Mouse (Mus musculus): Measurements from ENCODE around the gene Ank2.

Ank2 gene

DNA sequence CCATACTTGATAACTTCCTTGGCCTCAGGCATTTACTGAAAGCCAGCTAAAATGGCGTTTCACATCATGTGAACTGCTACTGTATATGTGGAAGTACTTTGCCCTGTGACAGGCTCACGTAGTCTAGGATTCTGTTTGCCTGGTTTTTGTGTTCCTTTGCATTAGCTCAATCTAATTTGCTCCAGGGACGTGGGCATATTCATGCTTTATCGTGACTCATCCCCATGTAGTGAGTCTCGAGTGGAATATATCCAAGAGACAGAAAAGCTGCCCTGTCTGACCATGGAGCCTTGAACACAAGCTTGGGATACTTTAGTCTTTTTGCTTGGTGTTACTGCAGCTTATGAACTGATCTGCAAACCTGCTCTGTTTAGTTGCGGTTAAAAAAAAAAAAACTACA, 483.6 kb downstream of the Ank2 start:
- DNase-seq, result no peak

DNA sequence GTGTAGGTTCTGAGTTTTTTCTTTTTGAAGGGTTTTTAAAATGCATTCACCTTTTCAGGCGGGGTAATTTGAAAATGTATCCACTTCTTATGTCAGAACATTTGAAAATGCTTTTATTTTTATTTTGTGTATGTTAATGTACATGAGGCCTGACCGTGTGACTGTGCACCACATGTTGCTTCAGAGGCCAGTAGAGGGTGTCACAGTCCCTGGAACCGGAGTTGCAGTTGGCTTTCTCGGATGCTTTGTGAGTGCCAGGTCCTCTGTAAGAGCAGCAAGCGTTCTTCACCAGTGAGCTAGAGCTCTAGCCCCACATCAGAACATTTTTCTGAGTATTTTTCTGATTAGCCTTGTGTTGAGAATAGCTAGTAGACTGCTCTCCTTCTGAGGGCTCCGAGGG, 484.0 kb downstream of the Ank2 start:
- no peak for DNase-seq

DNA sequence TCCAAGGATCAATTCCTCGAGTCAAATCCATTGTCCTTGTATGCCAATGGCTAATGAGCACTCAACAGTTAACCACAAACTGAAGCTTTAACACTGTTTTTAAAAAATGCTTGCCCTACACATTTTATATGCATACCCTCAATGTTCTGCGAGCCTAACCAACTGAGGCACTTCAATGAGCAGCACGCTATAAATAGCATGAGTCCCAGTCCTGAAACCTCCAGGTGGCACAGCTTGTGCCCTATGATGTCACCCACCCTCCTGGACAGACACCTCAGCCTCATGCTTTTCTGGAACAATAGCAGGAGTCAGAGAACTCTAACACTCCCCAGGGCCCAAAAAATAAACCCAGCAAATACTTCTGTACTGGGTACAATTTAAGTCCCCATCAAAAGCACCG, 485.2 kb downstream of the Ank2 start:
- DNase-seq, result no peak

DNA sequence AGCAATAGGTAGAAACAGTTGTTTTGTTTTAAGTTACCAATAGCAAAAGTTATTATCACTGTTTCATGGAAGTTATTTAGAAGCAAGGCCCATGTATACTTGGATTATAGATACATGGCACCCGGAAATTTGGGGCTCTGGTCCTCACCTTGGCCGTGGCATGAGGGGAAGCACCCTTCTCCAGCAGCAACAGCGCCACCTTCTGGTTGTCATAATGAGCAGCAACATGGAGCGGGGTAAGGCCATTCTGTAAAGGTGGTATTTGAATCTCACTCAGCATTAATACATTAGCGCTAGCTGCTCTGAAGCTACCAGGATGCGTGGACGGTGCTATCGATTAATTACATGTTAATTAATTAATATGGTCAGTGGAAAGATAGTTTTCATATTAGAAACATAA, 486.6 kb downstream of the Ank2 start:
- DNase-seq, result peak; percentile 48 to 52

DNA sequence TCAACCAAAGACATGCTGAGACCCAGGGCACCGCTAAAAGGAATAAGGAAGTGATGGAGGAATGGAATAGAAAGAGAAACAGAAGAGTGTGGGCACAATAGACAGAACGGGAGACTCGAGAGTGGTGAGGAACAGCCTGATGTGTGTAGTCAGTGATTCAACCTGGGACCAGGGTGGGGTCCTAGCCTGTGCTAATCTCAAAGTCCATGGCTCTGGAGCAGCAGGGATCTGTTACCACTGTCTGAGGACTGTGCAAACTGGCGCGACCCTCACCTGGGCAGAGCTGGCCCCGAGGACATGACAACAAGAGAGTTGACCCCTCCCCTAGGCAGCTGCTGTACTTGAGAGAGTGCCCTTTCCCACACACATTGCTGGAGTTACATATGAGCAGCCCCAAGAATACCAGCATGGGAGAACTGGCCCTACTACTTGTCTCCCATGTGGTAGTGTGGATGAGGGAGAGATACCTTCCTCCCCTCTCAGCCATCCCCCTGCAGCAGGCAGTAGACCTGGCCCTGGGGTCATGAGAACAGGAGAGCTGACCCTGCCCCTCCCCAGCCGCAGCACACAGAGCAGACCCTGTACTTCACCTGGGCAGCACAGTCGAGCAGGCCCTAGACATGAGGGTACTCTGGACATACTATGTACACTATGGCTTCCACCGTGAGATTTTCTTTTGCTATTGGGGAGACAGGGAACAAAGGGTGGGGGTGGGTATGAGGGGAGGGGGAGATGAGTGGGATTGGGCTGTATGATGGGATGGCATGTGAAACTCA, 493.1 kb downstream of the Ank2 start:
- no peak for DNase-seq

DNA sequence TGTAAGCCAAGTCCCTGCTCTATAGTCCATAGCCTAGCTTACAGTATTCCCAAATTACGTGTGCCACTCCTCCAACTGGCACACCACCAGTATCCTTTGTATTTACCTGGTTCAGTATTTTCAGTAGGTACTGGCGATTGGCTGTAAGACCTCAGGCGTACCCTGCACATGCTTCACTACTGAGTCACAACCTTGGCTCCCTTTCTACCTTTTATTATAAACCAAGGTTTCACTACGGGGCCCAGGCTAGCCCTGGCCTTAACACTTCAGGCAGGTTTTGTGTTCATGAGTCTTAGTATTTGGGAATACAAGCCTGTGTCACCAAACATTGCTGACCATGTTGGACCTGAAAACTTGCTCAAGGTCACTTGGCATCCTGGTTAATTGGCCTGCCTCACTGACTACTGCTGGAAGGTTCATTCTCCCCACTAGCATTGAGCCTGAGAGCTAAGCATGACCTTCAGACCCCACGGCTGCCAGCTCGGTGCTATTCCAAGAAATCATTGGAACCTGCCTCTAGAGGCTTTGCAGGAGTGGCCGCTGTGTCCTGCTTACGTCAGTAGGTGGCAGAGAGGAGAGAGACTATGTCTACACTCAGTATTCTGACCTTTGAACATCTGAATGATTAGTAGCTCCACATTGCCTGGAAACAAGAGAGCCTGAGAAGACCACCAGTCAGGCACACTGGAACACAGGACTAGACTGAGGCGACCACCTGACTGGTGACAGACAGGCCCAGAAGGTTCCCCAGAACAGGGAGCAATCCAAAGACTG, 494.1 kb downstream of the Ank2 start:
- no peak for DNase-seq

DNA sequence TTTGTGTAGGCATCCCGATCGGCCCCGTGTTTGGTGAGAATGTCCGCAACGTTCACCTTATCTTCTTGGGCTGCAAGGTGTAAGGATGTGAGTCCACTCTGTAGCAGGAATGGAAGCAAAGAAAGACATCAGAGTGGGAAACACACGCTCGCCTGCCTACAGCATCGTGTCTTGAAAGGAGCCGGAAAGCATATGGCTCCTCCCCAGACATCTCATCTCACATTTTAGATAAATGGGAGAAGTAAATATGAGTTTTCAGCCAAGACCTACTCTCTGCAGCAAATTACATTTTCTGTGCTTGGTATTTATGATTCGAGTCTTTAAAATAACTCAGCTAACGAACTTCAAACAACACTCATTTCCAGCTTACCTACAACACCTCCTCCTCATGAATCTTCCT, 495.2 kb downstream of the Ank2 start:
- DNase-seq, result no peak

DNA sequence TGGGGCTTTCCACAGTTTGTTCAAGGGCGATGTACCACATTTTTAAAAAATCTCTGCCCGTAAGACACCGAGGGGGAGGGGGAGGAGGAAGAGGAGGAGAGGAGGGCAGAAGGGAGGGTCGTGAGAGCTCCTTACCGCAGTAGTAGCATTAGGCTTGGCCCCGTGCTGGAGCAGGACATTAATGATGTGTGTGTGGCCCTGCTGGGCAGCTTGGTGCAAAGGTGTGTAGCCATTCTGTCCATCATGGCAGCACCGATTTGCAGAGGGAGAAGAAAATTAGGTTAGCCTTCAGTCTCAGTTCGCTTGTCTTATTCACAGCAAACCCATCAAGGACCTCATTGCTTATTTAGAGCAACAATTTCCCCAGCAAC, 500.4 kb downstream of the Ank2 start:
- DNase-seq, result no peak

DNA sequence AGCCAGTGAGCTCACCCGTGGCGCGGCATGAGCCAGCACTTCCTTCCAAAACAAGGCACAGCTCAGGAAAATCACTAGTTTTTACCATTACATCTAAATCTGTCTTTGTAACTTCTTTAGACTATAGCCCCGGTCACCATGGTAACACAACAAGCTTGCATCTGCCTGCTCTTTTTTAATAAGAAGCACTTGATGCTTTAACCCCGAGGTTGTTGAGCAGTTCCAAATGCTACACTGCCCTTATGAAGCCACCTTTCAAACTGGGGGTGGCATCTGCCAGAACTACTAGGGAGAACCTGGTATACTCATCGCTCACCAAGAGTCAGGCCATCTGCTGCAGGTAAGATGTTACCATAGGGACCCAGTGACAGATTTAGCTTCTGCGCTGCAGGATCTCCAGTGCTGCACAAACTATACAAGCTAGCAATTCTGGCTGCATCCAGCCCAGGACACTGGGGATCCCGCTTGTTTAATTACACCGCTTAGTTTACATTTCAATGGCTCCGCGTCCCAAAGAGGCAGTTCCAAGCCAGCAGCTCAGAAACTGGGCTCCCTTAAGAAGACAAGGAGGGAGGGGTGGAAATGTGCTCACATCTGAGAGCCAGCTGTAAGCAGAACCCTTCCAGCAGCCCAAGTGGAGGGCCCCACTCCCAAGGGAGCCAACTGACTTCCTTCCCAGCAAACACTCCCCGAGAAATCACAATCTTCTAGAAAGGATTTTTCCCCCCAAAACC, 501.0 kb downstream of the Ank2 start:
- DNase-seq, result peak; percentile 6 to 13

DNA sequence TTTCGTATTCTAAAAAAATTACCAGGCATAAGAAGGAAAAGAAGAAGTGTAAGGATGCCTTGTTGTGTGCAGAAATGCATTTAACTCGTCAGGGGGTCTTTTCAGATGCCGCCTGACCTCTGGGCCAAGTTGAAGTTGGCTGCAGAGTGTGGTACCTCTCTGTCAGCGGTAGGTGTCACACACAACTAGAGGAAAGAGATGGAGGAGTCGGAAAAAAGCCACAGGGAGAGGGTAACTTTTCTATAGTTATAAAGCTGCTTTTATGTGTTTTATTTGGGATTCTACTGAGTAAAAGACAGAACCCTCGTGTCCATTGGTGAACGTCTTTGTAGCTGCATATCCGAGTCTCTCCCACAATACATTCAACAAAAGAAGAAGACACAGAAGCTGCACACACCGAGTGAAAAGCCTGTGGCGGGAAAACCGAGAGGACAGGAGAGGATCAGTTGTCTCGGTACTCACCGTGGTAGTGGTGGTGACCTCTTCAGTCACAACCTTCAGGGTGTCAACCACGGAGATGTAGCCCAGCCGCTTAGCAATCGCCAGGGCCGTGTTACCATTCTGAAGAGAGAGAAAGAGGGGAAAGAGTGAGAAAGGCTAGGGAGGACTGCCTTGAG, 501.7 kb downstream of the Ank2 start:
- no peak for DNase-seq

DNA sequence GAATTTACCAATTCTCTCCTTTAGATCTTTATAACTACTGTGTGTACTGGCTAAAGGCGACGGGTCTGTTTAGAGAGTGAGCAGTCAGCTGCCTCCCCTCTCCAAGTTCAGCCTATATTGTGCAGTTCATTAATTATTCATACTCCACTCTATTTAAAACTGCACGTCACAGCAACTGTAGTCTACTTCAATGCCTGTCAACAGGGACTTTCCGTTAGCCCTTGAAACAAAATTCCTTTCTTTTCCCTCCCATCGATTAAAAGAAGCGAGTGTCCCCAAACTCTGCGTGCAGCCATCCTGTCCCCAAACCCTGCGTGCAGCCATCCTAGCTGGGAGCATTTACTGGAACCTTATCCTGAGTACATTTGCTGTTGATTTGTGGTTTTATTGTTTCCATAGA, 502.4 kb downstream of the Ank2 start:
- no peak for DNase-seq

DNA sequence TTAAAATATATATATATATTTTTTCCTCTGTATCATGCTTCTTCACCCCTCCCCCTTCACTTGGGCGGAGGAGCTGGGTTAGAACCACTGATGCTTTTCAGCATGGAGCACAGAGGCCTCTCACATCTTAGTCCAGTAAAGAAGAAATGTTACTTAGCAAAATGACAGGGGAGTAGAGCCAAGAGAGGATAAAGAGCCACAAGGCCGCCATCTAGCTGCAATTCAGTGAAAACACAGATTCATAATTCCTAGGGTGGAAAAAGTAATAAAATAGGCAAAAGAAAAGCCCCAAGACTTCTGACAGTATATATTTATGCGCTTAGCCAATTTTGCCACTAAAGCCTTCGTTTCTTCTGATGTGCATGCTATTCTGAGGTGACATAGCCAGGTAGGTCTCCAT, 503.2 kb downstream of the Ank2 start:
- no peak for DNase-seq

DNA sequence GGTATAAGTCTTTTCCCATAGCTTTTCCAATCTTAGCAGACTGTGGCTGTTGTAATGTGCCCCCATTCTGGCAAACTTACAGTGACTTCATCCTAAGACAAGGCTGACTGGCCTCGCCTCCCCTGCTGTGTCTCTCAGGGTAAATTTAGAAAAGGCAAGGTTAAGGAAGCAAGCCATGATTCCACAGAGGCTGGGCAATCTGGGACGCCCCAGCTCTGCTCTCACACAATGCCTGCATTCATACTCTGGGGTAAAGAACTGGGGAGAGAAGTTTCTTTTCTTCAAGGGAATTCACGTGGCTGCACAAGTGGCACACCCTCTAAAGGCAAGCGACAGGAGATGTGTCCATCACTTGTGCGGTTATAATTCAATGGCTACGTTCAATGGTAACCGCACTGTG, 505.0 kb downstream of the Ank2 start:
- DNase-seq, result no peak

DNA sequence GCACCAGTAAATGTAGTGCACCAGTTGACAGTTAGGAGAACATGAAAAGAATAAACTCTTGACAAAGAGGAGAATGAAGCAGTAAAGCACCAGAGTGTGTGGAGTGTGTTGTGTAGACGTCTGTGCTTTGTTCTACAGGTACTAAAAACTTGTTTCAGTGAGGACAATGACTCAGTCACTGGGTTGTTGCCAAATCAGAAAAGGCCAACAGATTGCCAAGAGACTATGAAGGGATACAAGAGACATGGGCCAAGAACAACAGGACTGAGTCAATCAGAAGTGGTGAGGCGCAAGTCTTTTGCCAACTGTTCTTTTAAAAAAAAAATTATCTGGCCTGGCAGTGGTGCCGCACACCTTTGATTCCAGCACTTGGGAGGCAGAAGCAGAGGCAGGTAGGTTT, 509.2 kb downstream of the Ank2 start:
- no peak for DNase-seq

DNA sequence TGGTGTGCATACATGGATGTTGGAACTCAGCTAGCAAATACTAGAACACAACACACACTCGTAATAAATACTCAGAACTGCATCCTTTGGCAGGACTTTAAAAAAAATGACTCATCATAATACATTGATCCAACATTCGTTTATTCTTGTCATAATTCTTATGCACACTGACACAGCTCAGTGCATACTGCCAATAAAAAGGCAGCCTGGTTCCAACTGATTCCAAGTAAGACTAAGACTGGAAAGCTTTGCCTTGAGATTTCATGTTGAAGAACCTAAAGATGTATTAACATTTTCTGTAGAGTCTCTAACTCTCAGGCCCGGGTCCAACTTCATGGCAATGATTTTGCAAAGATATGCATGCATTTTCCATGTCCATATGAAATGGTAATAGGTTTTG, 512.5 kb downstream of the Ank2 start:
- no peak for DNase-seq

DNA sequence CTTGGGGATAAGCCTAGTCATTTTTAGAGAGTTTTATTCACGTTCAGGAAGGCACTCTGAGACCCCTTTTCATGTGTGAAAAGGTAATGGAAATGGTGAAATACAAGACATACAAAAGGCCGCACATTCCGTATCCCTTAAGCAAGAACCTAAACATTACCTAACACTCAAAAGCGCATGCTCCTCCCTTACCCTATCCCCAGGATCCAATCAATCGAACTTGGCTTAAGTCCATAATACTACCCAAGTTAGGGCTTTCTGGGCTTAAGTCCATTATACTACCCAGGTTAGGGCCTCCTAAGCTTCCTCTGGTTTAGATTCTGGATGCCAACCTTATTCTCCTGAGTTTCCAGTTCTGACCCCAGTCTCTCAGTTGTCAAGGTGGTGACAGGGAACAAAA, 516.3 kb downstream of the Ank2 start:
- DNase-seq, result no peak

DNA sequence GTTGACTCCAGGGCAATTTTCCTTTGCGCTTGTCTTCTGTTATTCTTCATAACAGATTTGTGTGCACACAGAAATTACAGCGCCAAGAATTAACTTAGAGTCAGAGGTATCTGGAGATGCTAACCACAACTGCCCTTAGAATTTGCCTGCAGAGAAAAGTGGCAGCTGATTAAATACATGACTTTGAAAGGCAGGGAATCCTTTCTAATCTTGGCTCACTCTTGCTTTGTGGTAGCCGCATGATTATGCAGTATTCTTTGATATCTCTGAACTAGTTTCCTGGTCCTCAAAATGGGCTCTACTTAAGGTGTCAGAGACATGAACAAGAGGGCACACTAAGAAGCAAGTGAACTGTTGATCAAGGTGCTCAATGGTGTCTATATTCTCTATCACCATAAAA, 518.0 kb downstream of the Ank2 start:
- no peak for DNase-seq

DNA sequence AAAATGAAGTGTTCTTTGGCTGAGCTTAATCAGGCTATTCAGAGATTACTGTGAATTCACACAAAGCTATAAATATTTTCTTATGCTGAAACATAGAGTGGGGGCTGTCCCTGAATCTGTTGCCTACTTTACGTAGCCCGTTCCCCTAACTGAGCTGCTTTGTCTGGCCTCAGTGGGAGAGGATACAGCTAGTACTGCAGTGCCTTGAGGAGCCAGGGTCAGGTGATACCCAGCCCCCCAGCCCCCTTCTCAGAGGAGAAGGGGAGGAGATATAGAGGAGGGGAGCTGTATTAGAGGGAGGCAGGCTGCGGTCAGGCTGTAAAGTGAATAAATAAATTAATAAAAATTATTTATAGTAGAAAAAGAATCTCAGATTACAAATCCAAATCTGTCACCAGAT, 519.5 kb downstream of the Ank2 start:
- no peak for DNase-seq

DNA sequence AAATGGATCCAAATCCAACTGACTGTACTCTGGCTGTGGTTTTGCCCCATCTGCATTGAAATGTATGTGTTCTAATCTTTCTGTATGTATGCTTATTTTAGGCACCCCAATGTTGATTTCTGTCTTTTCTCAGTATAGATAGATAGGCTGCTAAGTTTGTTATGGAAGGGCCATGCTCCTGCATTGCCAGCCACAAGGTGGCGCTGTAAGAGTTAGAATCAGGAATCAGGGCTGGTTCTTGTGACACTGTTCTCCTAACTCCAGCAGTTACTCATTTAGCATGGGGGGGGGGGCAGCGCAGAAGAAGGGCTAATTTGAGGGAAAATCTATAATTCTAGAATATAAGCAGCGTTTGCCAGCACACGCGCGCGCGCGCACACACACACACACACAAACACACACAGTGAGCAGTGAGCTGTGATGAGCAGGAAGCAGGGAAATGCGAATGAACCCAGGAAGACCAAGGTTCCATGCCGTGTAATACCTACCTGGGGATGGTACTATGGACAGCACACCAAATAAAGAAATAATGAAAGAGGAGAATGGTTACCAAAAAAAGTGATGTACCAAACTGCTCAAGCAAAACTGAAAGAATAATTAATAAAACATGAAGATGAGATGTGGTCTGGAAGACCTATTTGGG, 520.3 kb downstream of the Ank2 start:
- DNase-seq, result peak; percentile 51 to 54

DNA sequence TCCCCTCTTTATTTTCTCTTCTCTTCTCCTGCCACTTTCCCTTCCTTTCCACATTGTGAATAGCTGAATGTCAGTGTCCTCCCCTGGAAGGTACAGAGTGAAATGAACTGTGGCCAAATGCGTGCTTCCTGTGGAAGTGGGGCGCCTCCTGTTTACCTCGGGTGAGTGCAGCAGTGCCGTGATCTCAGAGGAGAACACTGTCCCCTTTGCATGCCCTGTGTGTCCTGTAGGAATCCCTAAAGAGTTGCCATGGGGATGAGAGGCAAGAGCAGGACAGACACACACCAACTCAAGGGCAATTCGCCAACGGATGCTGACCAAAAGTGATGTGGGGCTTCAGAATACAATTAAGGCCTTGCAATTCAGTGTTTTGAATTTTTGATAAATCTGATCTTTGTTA, 521.8 kb downstream of the Ank2 start:
- DNase-seq, result no peak

DNA sequence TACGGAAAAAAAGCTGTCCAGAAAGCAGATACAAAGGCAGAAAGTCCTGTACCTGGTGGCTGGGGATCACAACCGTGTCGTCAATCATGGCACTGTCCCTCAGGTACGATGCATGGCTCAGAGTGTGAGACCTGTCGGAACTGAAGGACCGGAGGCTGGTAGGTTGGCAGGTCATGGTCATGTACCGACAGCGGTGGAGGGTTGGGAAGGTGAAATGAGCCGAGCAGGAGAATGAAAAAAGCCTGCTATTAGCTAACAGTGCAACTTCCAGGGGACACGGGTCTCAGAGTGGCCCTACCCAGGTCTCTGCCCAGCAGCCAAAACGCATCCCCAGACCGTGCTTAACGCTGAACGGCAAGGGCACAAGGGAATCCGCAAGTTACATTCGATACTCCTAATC, 522.4 kb downstream of the Ank2 start:
- no peak for DNase-seq

DNA sequence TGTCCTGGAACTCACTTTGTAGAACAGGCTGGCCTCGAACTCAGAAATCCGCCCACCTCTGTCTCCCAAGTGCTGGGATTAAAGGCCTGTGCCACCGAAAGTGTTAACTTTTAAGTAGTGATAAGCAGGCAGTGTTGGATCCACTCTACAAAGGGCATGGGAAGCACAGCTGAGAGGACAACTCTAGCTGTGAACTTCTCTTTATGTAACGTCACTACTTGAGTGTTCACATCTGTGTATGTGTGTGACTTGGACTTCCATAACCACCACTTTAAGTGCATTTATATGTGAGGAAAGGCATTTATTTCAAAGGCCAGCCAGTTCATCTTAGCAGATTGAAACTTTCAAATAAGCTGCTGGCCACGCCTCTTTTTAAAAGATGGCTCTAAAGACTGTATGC, 523.7 kb downstream of the Ank2 start:
- DNase-seq, result no peak

DNA sequence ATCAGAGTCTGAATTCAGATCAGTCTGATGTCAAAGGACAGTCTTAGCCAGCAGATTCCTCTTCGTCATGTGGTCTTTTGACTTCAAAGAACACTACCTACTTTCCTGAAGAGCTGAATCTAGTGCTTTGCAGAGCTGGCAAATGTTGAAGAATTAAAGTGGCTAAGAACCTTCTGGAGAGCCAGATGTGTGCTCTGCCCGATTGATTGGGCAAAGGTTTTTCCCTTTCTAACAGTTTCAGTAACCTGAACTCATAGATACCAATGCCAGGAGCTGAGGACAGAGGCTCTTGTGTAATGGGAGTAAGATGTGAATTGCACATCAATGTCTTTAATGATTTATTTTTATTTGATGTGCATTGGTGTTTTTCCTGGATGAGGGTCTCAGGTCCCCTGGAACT, 525.6 kb downstream of the Ank2 start:
- no peak for DNase-seq

Data from B cell, adult 2 months (primary cell).